Mouse (Mus musculus) mouse trophoblast stem cell (cell line): Measurements from ENCODE around the gene Timm8a1.
"Not testable (repeated sequence)": the region's sequence is repeated elsewhere in the genome, so short reads cannot be mapped to it uniquely, and the experiment has no call there.

Experiments
- in situ Hi-C, 2 experiments: fragments of 300-500 bp; cut with MseI, MboI; formaldehyde crosslinking; loops; 2 replicates in 1 of 2; 3 replicates in 1 of 2; pipeline ENCODE4 v1.15.1; 2025

The Timm8a1 gene

DNA sequence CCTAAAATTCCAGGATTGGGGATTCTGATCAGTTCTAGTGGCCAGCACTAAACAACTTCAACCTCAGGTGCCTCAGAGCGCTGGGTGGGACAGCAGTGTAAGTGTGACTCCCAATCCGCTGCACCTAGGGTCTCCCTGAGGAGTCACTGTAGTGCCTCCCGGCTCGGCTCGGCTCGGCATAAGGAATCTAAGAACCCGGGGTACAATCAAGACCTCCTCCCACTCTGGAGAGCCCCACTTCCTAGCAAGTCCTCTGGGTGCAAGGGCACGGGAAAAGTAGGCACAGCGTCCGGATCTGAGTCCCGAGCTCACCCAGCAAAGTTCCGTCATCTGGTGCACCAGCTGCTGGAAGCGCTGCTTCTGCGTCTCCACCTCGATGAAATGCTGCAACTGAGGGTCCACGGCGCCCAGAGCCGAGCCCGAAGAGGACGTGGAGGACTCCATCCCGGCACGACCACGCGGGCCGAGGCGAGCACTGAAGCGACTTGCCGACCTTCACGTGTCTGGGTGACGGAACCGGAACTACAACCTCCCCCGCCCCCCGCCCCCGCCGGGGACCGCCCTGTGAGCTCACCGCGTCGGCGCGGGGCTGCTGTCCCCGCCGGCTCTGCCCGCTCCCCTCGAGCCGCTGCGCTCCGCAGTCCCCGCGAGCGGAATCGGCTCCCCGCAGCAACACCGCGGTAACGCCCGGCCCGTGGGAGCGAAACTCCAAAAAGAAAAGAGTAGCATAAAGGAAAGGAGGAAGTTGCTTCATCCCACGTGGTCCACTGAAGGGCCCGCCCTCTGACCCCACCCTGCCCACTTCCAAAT is at the start of gene Timm8a1:
Gene Timm8a1 (minus strand): TSS at position 721 of the 810 bp plus-strand sequence.
- in situ Hi-C loops, result no loop called here

DNA sequence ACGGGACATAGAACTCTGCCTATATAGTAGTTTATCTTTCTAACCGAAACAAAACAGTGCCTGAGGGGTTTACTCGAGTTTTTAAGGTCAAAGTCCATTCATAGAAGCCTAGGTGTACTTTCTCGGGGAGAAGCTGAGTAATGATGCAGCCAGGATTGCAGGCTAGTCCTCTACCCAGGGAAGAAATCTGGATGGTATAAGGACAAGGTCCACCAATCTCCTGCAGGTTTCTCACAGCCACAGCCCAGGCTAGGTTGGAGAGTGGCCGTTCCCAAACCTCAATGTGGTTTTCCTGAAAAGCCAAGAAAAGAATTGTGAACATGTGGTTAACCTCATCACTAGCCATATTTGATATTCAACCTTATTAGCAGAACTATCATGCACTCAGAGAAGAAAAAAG is 48.2 kb upstream of the Timm8a1 start:
- in situ Hi-C loops, result no loop called here

DNA sequence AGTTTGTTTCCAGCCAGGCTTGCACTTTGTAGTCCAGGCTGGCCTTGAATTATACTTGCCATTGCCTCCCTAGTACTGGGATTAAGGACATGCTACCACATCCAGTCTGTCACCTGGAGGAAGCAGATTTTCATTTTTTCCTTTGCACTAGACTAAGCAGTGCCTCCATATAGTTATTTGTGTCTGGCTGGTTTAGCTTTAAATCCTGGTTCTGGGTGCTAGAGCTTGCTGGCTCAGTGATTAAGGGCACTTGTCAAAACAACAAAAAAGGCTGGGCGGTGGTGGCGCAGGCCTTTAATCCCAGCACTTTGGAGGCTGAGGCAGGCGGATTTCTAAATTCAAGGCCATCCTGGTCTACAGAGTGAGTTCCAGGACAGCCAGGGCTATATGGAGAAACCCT is 47.3 kb upstream of the Timm8a1 start:
- in situ Hi-C loops, result no loop called here

DNA sequence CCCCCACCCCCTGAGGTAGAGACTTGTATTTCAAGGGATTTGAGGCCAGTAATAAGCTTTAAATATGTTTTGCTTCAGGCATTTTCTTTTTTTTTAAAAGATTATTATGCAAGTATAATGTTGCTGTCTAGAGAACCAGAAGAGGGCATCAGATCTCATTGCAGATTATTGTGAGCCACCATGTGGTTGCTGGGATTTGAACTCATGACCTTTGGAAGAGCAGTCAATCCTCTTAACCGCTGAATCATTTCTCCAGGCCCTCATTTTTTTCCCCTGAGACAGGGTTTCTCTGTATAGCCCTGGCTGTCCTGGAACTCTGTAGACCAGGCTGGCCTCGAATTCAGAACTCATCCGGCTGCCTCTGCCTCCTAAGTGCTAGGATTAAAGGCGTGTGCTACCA is 46.6 kb upstream of the Timm8a1 start:
- in situ Hi-C loops, result no loop called here

DNA sequence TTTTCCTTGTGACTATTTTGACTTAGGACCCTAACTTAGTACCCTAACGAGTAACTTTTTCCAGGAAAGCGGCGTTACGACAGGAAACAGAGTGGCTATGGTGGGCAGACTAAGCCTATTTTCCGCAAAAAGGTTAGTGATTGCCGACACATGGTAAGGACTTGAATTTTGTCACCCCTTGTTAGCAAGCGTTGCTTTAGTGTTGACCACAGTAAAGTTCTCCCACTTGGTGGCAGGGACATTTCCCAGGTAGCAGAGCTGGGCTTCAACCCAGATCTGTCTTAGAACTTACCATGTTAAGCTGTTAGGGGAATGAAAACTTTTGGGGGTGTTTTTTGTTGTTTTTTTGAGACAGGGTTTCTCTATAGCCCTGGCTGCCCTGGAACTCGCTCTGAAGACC is 44.8 kb upstream of the Timm8a1 start:
- in situ Hi-C loops, result no loop called here

DNA sequence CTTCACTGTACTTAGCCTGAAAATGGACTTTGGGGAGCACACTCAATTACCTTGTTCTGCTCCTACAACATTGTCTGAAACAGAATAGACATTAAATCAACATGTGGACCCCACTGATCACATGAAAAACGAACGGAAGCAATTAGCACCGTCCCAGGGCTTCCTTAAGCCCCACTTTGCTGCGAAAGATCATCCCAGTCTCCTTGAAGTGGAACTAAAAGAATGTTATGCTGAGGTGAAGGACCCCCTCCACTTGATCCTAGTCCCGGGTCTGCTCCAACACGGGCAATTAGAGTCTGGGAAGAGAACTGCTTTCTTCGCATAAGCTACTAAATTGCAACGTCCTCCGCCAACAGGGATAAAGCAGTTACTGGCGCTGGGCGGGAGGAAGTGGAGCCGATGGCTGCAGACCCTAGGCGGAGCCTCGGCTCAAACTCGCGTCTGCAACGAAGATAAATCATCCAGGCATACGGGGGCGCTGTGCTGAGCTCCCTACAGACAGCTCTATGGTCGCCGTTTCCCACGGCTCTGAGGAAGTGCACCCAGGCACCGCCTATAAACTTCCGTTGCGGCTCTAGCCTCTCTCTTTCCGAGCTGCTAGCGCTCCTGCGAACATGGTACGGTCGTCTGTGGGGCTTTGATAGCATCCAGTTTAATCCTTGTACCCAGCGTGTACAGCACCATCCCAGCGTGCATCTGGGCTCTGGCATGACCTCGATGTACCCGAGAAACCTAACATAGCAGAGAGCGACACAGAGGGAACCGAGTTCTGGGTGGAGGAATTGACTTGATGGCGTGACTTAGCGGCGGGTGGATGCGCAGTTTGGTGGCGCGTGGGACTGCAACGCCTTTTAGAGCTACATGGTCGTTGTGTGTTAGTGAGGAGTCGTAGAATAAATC is 43.7 kb upstream of the Timm8a1 start, which contains the start of gene Rpl36a:
Gene Rpl36a (plus strand): TSS at position 552 of the 900 bp plus-strand sequence.
- in situ Hi-C loops, result no loop called here

DNA sequence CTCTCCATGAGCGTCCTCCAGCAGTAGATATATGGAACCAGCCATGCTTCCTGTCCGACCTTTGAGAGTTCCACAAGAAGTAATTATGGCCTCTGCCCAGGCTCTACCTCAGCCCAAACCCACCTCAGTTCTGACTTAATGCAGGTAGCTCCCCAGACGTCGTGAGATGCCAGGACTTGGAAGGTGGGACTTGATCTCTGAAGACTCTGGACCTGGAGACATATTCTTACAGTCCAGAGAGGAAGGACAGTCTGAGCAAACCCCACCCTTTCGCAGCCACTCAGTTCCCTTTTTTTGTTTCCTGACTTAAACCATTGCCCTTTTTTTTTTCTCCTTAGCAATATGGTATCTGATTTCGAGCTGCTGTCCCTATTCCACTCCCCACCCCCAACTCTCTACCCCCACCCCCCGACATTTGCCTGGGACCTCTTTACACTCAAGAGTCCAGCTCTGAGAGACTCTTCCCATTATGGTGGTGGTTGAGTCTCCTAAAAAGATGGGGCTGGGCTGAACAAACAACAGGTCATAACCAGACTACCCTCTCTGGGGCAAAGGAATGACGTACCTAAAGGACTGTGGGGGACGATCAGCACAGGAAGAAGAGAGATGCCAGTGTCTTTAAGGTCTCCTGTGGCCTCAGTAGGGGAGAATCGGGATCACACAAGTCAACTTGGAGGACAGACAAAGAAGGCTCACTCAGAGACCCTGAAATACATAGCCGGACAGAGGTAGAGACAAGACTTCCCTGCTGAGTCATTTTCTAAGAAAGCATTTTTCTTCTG is 41.4 kb upstream of the Timm8a1 start, which contains the start of gene Btk:
Gene Btk (minus strand): TSS at position 683 of the 782 bp plus-strand sequence.
- in situ Hi-C loops, result no loop called here

DNA sequence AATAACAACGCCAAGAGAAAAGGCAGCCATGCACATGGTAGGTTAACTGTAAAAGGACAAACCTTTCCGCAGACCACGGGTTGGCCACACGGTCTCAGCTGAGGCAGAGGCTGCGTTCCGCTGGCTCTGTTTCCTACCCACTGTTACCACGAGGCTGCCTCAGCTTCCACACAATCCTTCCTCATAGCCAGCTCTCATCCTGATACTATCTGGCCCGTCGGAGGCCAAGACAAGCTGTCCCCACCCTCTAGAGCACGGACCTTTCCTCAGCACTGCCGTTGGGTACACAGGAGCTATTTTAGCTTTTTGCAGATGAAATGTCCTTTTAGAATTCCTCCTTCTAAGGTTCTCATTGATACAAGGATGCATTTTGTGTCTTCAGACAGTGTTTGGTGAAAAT is 40.6 kb upstream of the Timm8a1 start:
- in situ Hi-C loops, result no loop called here

DNA sequence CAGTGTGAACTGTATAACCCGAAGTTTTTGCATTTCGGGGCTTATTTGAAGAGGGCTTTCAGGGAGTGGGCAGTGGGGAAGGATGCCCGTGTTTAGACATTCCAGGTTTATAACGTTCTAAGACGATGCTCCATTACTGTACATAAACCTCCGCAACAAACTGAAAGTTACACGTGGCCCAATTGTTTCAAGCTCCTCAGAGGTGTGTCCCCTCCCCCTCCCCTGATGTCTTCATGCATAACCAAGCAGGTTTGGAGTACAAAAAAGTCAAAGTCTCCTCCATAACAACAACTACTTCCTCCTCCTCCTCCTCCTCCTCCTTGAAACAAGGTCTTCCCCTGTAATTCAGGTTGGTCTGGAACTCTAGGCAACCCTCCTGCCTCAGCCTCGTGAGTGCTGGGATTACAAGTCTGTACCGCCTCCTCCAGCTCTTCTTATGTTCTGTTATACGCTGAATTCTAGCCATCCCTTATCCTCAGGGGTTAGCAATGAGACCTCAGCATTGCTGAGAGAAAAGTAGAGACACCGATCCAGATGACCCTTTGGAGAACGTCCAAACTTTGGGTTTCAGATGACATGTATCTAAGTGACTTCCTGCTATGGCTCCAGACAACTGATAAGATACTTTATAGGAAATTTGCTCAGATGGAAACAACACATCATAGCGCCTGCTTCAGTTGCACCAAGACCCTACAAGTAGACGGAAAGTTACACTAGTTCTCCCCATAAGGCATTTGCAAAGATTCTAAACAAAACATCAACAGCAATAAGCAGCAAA is 39.1 kb upstream of the Timm8a1 start:
- in situ Hi-C loops, result no loop called here

DNA sequence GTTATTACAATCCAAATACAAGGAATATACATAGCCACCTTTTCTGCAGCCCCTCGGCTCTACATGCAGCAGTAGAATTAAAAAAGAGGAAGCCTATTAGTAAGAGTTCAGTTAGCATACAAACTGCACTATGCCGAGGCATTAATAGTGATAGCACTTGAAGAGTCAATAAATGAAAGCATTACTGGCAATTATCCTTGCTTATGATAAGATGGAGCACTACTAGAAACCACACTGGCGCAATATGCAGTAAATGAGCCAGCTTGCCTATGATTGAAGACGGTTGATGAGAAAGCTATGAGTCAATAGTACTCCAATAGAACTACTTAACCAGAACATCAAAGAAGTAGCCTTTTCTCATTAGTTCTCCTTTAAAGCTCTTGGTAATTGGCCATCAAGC is 36.2 kb upstream of the Timm8a1 start:
- in situ Hi-C loops, result no loop called here

DNA sequence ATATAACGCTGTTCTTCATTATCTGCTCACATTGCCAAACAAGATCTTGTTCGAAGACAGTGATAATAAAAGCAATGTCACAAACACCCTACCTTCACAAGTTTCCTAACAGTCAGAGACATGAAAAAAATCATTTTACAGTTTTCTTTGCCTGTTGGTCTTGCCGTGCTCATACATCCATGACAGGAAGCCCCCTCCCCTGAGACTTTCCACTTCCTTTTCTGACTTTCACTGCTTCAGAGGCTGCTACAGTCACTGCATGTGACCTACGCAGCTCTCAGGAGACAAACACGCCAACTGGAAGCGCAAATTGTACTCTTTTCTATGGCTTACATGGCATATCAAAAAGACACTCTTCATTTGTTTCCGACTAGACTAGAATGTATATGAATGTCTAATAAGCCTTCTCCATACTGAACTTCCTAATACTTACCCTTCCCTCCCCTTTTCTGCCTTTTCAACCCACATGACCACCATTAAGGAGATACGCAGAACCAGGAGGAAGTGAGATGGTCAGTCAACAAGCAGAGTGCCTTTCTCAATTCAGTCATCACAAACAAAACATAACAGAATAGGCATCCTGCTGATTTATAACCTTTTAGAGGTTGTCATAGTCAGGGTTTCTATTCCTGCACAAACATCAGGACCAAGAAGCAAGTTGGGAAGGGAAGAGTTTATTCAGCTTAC is 25.0 kb upstream of the Timm8a1 start:
- in situ Hi-C loops, result no loop called here

DNA sequence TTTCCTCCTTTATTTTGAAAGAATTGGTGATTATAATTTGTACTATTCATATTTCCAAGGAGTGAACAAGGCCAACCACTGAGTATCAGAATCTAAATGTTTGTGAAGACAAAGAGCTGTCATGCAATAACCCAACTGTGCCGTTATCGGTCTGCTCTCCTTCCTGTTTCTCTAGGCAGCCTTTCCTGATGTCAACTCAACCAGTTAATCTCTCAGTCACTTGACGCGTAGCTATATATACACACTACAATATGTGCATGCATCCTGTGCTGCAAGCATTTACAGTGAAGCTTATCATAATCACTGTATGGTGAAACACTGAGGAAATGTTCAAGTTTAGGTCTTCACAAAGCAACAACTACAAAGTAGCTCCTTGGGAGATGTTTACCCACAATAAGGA is 22.7 kb upstream of the Timm8a1 start:
- in situ Hi-C loops, result no loop called here

DNA sequence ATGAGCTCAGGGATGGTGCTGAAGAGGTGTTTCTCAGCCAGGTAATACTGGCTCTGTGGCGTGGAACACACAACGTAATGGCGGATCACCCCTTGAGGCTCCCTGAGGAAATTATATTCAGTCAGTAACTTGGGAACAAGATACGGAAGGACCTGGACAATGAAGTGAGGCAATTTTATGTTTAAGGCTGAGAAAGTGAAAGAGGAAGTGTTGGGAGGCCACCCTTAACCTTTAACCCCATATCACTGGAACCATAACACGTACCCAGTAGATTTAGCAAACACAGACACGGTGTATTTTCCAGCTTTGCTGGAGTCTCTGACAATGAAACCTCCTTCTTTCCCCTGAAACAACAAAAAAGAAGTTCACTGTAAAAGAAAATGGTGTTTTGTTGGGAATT is 12.8 kb upstream of the Timm8a1 start:
- in situ Hi-C loops, result no loop called here

DNA sequence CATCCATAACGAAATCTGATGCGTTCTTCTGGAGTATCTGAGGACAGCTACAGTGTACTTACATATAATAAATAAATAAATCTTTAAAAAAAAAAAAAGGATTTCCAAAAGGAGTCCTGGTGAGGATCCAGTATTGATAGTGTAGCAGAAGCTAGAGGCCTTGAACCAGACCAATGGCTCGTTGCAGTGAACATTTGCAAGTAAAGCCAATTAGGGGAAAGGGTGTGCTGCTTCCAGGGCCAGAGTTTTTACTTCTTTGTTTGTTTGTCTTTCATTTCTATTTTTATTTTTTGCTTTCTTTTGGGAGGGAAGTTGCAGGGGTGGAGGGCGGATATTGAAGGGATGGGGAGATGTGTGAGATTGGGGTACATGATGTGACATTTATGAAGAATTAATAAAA is 11.7 kb upstream of the Timm8a1 start:
- in situ Hi-C loops, result no loop called here

DNA sequence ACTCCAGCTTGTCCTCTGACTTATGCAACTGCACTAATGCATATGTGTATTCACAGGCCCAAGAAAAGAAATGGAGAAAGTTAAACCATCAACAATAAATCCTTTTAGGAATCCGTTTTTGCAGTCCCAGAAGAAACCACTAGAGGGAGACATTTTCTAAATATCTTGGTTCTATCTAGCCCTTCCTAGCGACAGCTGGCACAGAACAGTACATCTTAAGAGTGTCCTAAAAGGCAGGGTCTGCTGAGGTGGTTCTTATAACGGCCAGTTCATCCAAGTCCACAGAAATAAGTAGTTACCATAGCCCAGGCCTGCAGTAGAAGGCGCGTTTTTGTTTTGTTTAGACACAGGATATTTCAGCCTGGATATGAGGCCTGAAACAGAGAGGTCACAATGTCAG is 9.2 kb upstream of the Timm8a1 start:
- in situ Hi-C loops, result no loop called here

DNA sequence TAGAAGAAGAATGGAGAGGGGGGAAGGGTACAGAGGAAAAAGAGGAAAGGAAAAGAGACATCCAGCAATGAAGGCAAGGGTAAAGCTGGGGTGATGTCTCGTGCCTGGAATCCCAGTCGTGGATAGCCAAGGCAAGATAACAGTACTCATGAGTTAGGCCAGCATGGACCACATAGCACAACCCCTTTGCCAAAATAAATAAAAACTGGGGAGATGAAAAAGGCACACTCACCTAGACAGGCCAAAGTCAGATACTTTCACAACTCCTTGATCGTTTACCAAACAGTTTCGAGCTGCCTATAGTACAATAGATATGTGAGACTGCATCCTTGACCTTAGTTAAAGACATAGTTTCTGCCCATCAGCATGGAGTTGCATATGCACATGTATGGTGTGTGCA is 5.7 kb upstream of the Timm8a1 start:
- in situ Hi-C loops, result no loop called here

DNA sequence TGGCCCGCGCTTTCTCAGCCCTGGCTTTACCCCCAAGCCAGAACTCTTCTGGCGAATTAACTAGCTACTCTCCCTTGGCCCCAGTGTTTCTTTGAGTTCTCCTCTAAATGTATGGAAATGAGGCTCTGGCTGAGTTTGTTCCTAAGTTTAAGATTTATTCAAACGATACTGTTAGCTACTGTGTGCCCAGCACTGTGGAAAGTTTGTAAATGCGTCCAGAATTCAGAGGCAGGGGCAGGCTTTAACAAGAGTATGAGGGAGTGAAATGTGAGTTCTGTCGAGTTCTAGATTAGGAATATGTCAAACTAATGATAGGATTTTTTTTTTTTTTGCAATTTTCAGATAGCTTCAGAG is 267 bp upstream of the Timm8a1 start:
- in situ Hi-C loops, result no loop called here

DNA sequence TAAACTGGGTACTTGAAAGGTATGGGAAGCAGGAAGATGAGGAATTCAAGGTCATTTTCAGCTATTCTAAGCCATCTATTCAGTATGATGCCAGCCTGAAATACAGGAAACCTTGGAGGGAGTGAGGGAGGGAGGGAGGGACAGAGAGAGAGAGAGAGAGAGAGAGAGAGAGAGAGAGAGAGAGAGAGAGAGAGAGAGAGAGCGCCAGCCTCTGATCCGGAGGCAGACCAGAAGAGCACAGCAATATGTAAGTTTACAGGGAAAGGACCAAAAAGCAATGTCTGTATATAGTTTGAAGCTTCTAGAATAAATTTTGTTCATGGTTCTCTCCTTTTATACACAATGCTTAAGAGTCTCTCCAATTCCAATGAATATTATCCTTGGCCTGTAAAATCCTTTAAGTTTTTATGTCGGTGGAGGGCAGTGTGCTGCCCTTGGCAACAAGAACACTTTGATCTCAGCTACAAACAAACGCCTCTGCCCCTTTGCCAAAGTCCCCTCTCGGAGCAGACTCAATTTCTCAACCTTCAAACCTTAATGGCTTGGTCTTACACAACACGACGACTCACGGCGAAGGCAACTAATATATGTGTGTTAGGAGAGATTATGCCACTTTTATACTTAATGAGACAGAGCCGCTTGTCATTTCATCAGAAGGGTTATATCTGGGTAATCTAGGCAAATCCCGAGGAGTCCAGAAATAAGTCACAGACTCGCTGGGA is 1.1 kb downstream of the Timm8a1 start:
- in situ Hi-C loops, result no loop called here

DNA sequence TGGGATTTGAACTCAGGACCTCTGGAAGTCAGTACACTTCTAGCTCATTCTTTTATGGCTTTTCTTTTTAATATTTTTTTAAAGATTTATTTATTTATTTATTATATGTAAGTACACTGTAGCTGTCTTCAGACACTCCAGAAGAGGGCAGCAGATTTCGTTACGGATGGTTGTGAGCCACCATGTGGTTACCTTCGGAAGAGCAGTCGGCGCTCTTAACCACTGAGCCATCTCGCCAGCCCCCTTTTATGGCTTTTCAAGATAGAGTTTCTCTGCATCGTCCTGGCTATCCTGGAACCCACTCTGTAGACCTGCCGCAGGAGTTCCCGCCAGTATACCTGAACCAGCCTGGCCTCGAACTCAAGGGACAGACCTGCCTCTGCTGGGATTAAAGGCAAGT is 1.9 kb downstream of the Timm8a1 start:
- in situ Hi-C loops, result not testable (repeated sequence)

DNA sequence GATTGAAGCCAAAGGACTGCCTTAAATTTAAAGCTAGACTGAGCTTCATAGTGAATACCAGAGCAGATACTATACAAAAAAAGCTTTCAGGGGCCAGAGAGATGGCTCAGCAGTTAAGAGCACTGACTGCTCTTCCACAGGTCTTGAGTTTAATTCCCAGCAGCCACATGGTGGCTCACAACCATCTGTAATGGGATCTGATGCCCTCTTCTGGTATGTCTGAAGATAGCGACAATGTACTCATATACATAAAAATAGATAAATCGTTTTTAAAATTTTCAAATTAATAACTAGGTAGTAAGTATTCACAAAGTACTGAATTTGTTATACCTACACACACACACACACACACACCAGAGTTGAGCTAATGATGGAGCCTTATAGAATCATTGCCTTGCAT is 8.3 kb downstream of the Timm8a1 start:
- in situ Hi-C loops, result no loop called here
